Mouse (Mus musculus) embryonic facial prominence, embryonic 13.5 days (tissue): ENCODE results near the gene Defb41. TPM values are rescaled to one million over a fixed set of nuclear protein-coding genes. Genes with fewer than 3 reads are reported as not detected.

Source experiments
- polyA plus RNA-seq: library from polyadenylated mRNA; unstranded; fragments of >200 nt; fragmentation: Nextera tagmentation; extraction: Ambion mirVana; gene quantifications from 2 replicates; pipeline ENCODE4 v1.2.1, GENCODE M21; 2015

Defb41 gene
- polyA plus RNA-seq, 1 experiment from 2014 or later = not detected

Other genes starting within 250 kb of the Defb41 start
- not detected in 2 replicates for gene Crisp4, start 119.2 kb downstream of the Defb41 start, polyA plus RNA-seq
- not detected in 2 replicates for gene Defb18, start 27.7 kb downstream of the Defb41 start, polyA plus RNA-seq